Mouse (Mus musculus): ENCODE data around the gene Zfp663. TPM values are rescaled to one million over a fixed set of nuclear protein-coding genes. Genes with fewer than 3 reads are reported as not detected.

Zfp663 gene
- polyA plus RNA-seq, 1 experiment from 2014 or later, result 9.1 TPM

DNA sequence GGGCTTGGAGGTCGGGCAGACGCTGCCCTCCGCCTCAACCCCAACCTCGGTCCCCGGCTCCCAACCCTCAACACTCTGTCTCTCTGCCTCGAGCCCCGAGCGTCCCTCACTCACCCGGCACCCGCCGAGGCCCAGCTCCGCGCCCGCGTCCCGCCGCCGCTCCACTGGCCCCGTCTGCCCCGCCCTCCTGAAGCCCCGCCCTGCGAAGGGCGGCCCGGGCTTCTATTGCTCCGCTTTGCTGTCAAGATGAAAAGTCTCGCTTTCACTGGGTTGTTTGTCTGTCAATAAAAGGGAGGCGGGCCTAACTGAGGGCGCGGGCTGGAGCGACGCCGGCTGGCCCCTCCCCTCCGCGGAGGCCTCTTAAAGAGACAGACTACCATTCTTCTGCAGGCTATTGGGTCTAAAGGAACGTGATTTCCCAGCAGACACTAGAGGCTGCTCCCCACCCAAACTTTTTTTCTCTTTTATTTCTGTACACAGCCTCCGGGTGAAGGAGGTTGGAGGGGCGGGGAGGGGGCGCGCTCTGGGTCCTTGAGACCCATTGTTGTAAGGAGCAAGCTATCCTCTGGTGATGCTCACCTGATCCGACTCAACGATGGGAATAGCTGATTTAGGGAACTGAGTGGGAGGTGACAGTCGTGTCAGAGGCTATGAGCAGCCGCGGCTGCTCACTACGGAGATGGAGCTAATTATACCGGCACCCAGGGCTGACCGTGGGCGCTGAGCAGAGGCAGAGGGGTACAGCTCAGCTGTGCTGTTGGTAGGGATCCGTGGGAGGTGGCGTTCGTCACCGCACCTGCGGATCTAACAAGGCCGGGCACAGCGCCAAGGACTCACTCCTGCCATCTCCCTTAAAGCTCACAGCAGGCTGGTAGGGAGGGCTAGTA is 42.0 kb downstream of the Zfp663 start, which contains the start of gene Elmo2:
Gene Elmo2 (minus strand): TSS at position 176 of the 887 bp plus-strand sequence.
- peak; percentile 99 for DNase-seq (ENCODE audit: low spot score)
- H3K4me2 ChIP-seq (ENCODE audit: low read length), result peak within 1 kb of the TSS; percentile 93
- H3K4me3 ChIP-seq (ENCODE audit: low read depth, low read length), result peak within 1 kb of the TSS; percentile 90
- under 1% methylated on average over 54 of the region's 55 CpGs for WGBS
- no peaks in the 10 kb centered on the region for H3K9me3 ChIP-seq (replicated peaks; ENCODE audit: control insufficient read depth, low read length)
- H3K9ac ChIP-seq (ENCODE audit: low read length), result peak within 1 kb of the TSS; percentile 94
- H3K4me1 ChIP-seq (ENCODE audit: control insufficient read depth, insufficient read depth, low read length), result peaks cover 30% of the 10 kb centered on the region
- no peaks in the 10 kb centered on the region for H3K36me3 ChIP-seq (ENCODE audit: control insufficient read depth, insufficient read depth, low read length)
- peak; percentile 98 for ATAC-seq
- H3K27ac ChIP-seq (ENCODE audit: low read depth, low read length), result peak within 1 kb of the TSS; percentile 91
- H3K27me3 ChIP-seq (replicated peaks; ENCODE audit: control insufficient read depth, insufficient read depth, low read length), result no peaks in the 10 kb centered on the region

DNA sequence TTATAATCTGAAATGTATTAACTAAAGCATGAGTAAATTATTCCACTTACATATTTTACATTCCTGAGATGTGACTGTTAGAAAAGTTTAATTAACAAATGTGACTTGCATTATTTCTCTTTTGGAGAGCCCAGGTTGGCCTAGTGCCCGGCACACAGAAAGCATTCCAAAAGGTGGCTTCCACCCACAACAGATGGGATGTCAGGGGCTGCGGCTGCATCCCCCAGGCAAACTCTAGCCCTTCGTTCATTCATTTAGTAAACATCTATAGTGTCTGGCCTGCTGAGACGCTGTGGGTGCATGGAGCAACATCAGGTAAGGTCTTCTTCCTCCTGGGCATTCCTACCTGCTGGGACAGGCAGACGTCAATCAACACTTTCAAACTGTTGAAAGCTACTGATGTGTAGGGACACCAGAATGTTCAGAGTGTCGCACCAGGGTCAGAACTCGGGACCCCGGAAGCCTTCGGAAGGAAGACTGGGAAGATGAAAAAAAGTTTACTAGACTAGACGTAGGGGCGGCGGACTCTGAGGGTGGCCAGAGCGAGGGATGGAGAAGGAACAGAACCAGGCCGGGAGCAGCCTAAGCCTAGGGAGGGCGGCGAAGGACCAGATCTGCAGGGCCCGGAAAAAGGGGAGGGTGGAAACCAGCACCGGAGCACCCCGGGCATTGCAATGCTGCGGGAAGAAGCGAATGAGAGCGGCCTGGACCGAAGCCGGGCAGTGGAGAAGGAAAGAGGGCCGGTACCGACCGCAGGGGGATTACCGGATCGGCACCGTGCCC is 42.8 kb downstream of the Zfp663 start:
- Histone ChIP-seq H3K27me3 (replicated peaks; ENCODE audit: control insufficient read depth, insufficient read depth, low read length) (no peaks in the 10 kb centered on the region), H3K4me2 (ENCODE audit: low read length) (peak overlapping the region; percentile 93), H3K9me3 (replicated peaks; ENCODE audit: control insufficient read depth, low read length) (no peaks in the 10 kb centered on the region), H3K9ac (ENCODE audit: low read length) (peak overlapping the region; percentile 94), H3K27ac (ENCODE audit: low read depth, low read length) (peak overlapping the region; percentile 71), H3K36me3 (ENCODE audit: control insufficient read depth, insufficient read depth, low read length) (no peaks in the 10 kb centered on the region), H3K4me1 (ENCODE audit: control insufficient read depth, insufficient read depth, low read length) (peaks cover 37% of the 10 kb centered on the region), H3K4me3 (ENCODE audit: low read depth, low read length) (peak overlapping the region; percentile 90)
- peak; percentile 30 for ATAC-seq
- WGBS, result under 1% methylated on average over 30 of the region's 30 CpGs
- DNase-seq (ENCODE audit: low spot score), result peak; percentile 41

DNA sequence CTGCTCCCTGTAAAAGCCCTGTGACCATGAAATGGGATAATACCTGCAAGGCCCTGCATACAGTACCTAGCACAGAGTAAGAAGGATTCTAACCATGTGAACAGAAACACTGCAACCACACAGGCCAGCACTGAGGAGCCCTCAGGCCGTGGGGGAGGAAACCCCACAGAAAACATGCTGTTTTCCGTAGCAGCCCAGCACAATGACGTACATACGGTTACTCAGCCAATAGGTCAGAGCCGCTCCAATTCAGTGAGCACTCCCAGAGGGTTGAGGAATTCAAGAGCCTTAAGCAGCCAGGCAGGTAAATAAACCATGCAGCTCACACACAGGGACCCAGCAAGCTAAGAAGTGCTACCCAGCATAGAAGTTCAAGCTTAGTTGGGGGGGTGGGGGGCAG is 44.6 kb downstream of the Zfp663 start:
- H3K4me2 ChIP-seq (ENCODE audit: low read length), result peak overlapping the region; percentile 12; the same call in 1 of the 2 replicates

DNA sequence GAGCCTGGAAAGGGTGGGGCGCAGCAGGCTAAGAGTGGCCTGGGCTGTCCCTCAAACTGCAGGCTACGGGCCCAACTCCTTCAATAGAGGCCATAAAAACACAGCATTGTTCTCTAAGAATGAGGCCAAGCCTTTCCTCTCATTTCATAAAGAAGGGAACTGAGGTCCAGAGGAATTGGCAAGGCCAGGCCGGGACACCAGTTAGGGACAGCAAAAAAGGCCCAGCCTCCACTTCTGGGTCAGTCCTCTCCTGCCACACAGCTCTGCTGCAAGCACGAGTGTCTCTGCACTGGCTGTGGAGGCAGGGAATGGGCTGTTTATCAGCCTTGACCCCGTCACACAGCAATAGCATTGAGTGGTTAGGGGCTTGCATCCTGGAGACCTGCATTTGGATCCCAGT is 45.0 kb downstream of the Zfp663 start:
- 61% methylated on average over 5 of the region's 5 CpGs for WGBS
- H3K36me3 ChIP-seq (ENCODE audit: control insufficient read depth, insufficient read depth, low read length), result no peaks in the 10 kb centered on the region
- peaks cover 39% of the 10 kb centered on the region for H3K4me1 ChIP-seq (ENCODE audit: control insufficient read depth, insufficient read depth, low read length)
- no peak overlapping the region for H3K27ac ChIP-seq (ENCODE audit: low read depth, low read length)
- no peaks in the 10 kb centered on the region for H3K27me3 ChIP-seq (replicated peaks; ENCODE audit: control insufficient read depth, insufficient read depth, low read length)
- DNase-seq (ENCODE audit: low spot score), result no peak
- ATAC-seq, result no peak
- no peak overlapping the region for H3K4me3 ChIP-seq (ENCODE audit: low read depth, low read length)
- no peaks in the 10 kb centered on the region for H3K9me3 ChIP-seq (replicated peaks; ENCODE audit: control insufficient read depth, low read length)
- H3K9ac ChIP-seq (ENCODE audit: low read length), result peak overlapping the region; percentile 32; the same call in 1 of the 2 replicates
- no peak overlapping the region for H3K4me2 ChIP-seq (ENCODE audit: low read length)

More for the DNA sequence above, 44.6 kb downstream of the Zfp663 start:
- H3K9ac ChIP-seq (ENCODE audit: low read length), result peak overlapping the region; percentile 32
- no peak overlapping the region for H3K4me3 ChIP-seq (ENCODE audit: low read depth, low read length)
- DNase-seq (ENCODE audit: low spot score), result no peak
- no peaks in the 10 kb centered on the region for H3K9me3 ChIP-seq (replicated peaks; ENCODE audit: control insufficient read depth, low read length)
- H3K27ac ChIP-seq (ENCODE audit: low read depth, low read length), result no peak overlapping the region
- WGBS, result 37% methylated on average over 5 of the region's 5 CpGs
- H3K36me3 ChIP-seq (ENCODE audit: control insufficient read depth, insufficient read depth, low read length), result no peaks in the 10 kb centered on the region
- no peaks in the 10 kb centered on the region for H3K27me3 ChIP-seq (replicated peaks; ENCODE audit: control insufficient read depth, insufficient read depth, low read length)
- ATAC-seq, result no peak
- H3K4me1 ChIP-seq (ENCODE audit: control insufficient read depth, insufficient read depth, low read length), result peaks cover 37% of the 10 kb centered on the region

DNA sequence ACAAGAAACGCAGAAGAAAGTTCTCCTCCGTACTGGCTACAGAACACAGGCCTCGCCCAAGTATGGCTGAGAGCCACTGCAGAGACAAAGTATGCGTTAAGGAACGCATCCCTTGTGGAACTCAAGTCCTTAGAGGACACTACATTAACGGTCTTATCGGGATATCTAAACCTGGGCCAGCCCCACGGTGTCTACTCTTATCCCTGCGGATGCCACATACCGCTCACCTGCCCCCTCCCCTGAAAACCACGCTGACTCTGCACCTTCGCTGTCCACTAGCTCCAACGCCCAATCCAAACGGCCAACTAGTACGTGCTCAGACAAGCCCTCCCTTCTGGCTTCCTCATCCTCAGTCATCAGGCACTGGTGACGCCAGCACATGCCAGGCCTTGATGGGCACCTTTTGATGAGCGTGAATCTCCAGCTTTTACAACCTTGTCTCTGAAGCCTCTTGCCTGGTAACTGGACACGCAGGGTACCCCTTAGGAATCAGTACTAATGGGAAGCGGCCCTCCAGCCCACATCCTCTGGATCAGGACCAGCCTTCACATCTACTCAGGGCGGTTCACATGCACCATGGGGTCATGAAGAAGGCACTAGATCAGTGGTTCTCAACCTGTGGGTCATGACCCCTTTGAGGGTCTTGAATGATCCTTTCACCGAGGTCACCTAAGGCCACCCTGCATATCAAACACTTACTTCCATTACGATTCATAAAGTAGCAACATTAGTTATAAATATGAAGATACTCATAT is 46.4 kb downstream of the Zfp663 start:
- Histone ChIP-seq H3K27me3 (replicated peaks; ENCODE audit: control insufficient read depth, insufficient read depth, low read length) (no peaks in the 10 kb centered on the region), H3K4me2 (ENCODE audit: low read length) (no peak overlapping the region), H3K9me3 (replicated peaks; ENCODE audit: control insufficient read depth, low read length) (no peaks in the 10 kb centered on the region), H3K4me1 (ENCODE audit: control insufficient read depth, insufficient read depth, low read length) (peaks cover 41% of the 10 kb centered on the region), H3K27ac (ENCODE audit: low read depth, low read length) (no peak overlapping the region), H3K36me3 (ENCODE audit: control insufficient read depth, insufficient read depth, low read length) (no peaks in the 10 kb centered on the region), H3K9ac (ENCODE audit: low read length) (peak overlapping the region; percentile 9; the same call in 1 of the 2 replicates), H3K4me3 (ENCODE audit: low read depth, low read length) (no peak overlapping the region)
- 90% methylated on average over 22 of the region's 22 CpGs for WGBS
- no peak for DNase-seq (ENCODE audit: low spot score)
- no peak for ATAC-seq

DNA sequence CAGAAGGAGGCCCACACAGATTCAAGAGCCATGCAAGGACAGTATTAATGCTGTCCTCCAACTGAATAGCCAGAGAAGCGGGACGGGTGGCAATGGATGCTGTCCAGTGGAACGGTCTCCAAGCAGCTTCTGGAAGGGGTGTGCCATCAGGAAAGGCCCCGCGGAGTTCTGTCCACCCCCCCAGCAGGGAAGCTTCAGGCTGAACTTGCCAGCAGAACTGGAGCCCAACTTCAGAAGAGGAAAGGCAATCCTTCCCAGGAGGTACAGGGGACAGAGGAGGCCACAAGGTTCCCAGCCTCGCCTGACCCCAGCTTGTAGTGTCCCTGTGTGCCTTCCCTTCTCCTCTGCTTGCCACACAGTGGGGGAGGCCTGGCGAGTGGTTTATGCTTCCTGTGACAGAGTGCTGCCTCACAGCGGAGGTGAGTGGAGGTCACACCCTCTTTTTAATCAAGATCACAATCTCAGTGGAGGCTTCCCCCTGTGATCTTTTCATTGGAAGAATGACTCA is 47.1 kb downstream of the Zfp663 start:
- H3K9me3 ChIP-seq (replicated peaks; ENCODE audit: control insufficient read depth, low read length), result no peaks in the 10 kb centered on the region
- no peak overlapping the region; the same call in 1 of the 2 replicates for H3K4me2 ChIP-seq (ENCODE audit: low read length)
- peak overlapping the region; percentile 9; the same call in 1 of the 2 replicates for H3K9ac ChIP-seq (ENCODE audit: low read length)
- H3K36me3 ChIP-seq (ENCODE audit: control insufficient read depth, insufficient read depth, low read length), result no peaks in the 10 kb centered on the region
- H3K27me3 ChIP-seq (replicated peaks; ENCODE audit: control insufficient read depth, insufficient read depth, low read length), result no peaks in the 10 kb centered on the region
- H3K27ac ChIP-seq (ENCODE audit: low read depth, low read length), result 0 out of 2 replicates have a peak overlapping the region, but pooled peaks have one; percentile 29
- peaks cover 44% of the 10 kb centered on the region for H3K4me1 ChIP-seq (ENCODE audit: control insufficient read depth, insufficient read depth, low read length)
- 62% methylated on average over 8 of the region's 8 CpGs for WGBS
- ATAC-seq, result no peak
- DNase-seq (ENCODE audit: low spot score), result no peak
- H3K4me3 ChIP-seq (ENCODE audit: low read depth, low read length), result no peak overlapping the region

DNA sequence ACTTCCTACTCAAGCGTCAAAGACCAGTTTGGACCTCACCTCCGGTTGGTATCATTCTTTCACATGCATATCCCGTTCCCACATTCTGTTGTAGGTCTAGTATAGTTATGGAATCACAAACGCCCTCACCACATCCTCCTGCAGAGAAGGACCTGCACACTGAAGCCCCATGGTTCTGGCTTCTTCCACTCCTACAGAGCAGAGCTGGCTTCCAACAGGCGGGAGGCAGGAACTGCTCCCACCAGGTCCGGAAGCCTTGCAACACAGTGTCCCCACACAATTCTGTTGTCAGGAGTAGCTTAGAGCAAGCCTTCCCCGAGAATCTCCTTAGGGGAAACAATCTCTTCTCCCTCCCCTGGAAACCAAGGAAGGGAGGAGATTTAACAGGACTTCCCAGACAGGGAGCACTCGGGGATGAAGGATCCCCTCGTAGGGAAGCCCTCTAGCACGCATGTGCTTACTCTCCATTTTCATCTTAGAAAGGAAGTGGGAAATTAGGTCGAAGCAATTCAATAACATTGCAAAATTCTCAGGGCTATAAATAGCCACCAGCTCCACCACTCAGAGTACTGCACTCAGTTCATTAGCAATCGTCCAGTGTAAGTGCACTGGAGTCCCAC is 47.9 kb downstream of the Zfp663 start:
- Histone ChIP-seq H3K36me3 (ENCODE audit: control insufficient read depth, insufficient read depth, low read length) (peaks cover under 1% of the 10 kb centered on the region), H3K9ac (ENCODE audit: low read length) (no peak overlapping the region), H3K4me3 (ENCODE audit: low read depth, low read length) (no peak overlapping the region), H3K27me3 (replicated peaks; ENCODE audit: control insufficient read depth, insufficient read depth, low read length) (no peaks in the 10 kb centered on the region), H3K9me3 (replicated peaks; ENCODE audit: control insufficient read depth, low read length) (no peaks in the 10 kb centered on the region), H3K27ac (ENCODE audit: low read depth, low read length) (0 out of 2 replicates have a peak overlapping the region, but pooled peaks have one; percentile 29), H3K4me2 (ENCODE audit: low read length) (no peak overlapping the region; the same call in 1 of the 2 replicates), H3K4me1 (ENCODE audit: control insufficient read depth, insufficient read depth, low read length) (peaks cover 49% of the 10 kb centered on the region)
- WGBS, result 73% methylated on average over 12 of the region's 12 CpGs
- ATAC-seq (no peak), DNase-seq (ENCODE audit: low spot score) (no peak)

DNA sequence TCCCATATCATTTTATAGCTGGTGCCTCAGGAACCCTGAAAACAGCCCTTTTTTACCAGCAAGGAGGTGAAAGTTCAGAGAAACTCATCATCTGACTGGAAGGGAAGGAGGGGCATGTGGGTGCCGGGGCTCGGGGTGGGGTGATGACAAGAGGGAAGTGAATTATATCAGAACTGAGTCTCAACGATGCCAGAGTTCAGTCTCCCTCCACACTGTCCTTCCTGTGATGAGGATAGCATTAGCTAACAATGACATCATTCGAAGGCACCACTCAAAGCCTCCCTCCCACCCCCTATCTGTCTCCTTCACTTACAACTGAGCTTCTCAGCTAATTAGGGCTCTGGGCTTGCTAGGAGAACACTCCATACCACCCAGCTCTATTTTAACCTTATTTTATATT is 49.0 kb downstream of the Zfp663 start:
- 75% methylated on average over 4 of the region's 4 CpGs for WGBS

More for the DNA sequence above, 49.0 kb downstream of the Zfp663 start:
- ATAC-seq, result no peak
- H3K4me3 ChIP-seq (ENCODE audit: low read depth, low read length), result no peak overlapping the region
- H3K27me3 ChIP-seq (replicated peaks; ENCODE audit: control insufficient read depth, insufficient read depth, low read length), result no peaks in the 10 kb centered on the region
- H3K36me3 ChIP-seq (ENCODE audit: control insufficient read depth, insufficient read depth, low read length), result peaks cover 12% of the 10 kb centered on the region
- DNase-seq (ENCODE audit: low spot score), result no peak
- no peak overlapping the region for H3K4me2 ChIP-seq (ENCODE audit: low read length)
- no peak overlapping the region for H3K27ac ChIP-seq (ENCODE audit: low read depth, low read length)
- no peak overlapping the region for H3K9ac ChIP-seq (ENCODE audit: low read length)
- H3K9me3 ChIP-seq (replicated peaks; ENCODE audit: control insufficient read depth, low read length), result no peaks in the 10 kb centered on the region
- H3K4me1 ChIP-seq (ENCODE audit: control insufficient read depth, insufficient read depth, low read length), result peaks cover 38% of the 10 kb centered on the region

All from forebrain, embryonic 14.5 days (tissue).